Mouse (Mus musculus) layer of hippocampus, adult 11-12 months (tissue): ENCODE results near the gene Ubl7.

ENCODE experiments used
- DNase-seq: peaks from one replicate; pipeline ENCODE4 v3.0.0; 2022; ENCODE audit warnings: low spot score

Gene Ubl7

GRCm38 (mm10) chr9:57967237-57967960 is 56.6 kb downstream of the Ubl7 start:
- DNase-seq, result peak; percentile 65

DNA sequence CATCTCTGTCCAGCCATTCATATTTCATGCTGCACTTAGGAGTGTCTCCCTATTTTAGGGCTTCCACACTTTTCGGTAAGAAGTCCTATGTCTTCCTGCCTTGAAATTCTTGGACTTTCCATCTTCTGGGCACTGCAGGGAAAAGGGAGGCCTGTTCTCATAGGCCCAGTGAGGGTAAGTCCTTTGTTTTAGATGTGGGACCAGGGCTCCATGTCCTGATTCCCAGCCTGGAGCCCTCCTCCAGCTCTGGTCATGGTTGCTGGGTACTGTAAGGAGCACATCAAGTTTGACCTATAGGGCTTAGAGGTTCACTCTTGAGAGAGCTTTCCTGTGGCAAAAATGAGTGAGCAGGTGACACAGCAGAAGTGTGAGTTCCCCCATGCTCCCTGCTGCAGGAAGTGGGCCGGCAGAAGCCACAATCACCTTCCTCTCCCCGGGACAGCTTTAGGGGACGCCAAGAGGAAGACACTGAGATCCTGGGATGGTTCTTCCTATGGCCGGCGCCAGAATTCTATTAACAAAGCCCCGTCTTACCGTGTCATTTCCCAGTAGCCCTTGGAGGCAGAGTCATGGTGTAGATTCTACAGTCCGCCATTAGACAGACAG is 57.5 kb downstream of the Ubl7 start:
- no peak for DNase-seq

GRCm38 (mm10) chr9:57968783-57969542 is 58.2 kb downstream of the Ubl7 start:
- DNase-seq, result no peak

DNA sequence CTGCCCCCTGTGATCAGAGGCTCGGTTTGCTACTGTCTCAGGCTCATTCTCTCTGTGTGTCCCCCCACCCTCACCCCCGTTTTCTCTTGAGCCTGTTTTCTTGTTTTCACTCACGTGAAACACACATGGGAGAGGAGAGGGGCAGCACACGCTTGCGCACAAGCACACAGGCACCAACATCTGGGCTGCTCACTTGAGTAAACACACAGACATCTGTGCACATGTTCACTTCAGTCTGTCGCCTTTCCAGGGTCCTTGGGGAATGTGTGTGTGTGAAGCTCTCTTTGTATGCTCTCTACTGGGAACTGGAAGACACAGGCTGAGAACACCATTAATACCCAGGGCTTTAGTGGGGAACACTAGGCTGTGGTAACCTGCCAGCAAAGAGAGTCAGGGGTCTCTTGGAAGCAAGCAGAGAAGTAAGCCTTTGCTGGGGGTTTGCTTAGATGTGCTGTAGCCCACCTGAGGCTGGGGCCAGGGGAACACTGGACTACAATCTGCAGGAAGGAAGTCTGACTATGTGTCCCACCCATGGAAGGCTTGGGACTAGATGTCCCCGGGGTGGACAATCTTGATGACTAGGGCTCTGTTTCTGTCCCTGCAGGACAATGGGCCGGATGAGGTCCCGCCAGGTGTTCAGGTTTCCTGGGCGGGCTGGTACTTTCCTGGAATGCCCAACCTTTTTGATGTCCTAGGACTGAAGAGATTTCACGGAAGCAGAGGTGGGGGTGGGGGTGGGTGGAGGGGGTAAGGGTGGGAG is 59.1 kb downstream of the Ubl7 start:
- no peak for DNase-seq

- DNase-seq, result no peak
Measured at GRCm38 (mm10) chr9:57971413-57971812, 60.6 kb downstream of the Ubl7 start.

GRCm38 (mm10) chr9:57972141-57972591 is 61.4 kb downstream of the Ubl7 start:
- no peak for DNase-seq

GRCm38 (mm10) chr9:57972776-57973439 is 62.1 kb downstream of the Ubl7 start:
- no peak for DNase-seq

- DNase-seq, result no peak
Measured at GRCm38 (mm10) chr9:57973440-57974066, 62.8 kb downstream of the Ubl7 start.

GRCm38 (mm10) chr9:57974221-57974620 is 63.4 kb downstream of the Ubl7 start:
- DNase-seq, result no peak

GRCm38 (mm10) chr9:57975200-57975821 is 64.5 kb downstream of the Ubl7 start:
- no peak for DNase-seq

DNA sequence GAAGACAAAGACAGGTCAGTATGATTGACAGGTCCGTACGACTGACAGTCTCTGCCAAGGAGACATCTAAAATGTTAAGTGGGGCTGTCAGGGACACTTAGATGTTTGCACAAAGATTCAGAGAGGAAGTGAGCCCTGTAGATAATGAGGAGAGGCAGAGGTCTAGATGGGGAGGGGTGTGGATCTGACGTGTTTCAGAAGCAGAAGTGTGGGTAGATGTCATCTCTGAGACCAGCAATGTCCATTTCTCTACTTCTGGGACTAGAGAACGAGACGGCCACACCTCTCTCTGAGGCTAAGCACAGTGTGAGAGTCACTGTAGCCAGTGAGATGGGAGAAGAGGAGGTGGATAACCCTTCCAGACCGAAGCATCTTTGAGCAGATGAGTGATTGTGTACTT is 67.2 kb downstream of the Ubl7 start:
- DNase-seq, result no peak

DNA sequence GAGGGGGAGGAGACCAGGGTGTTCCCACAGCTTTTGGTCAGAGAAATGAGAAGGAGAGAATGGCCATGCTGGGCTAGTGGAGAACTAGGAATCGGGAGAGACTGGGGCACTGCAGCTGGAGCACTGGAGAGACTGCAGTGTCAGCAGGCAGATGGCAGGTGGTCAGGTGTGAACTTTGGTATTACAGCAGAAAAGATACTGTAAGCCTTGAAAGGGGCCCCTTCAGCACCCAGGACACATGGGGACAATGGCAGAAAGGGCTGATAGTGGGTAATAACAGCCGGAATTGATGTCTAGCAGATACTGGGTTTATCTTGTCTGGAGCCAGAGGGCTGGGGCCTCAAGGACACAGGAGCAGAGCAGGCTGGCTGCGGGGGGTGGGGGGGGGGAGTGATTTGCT is 68.1 kb downstream of the Ubl7 start:
- DNase-seq, result no peak
